Mouse (Mus musculus) liver, embryonic 14.5 days (tissue): ENCODE results near the gene Nipal3. TPM values are rescaled to one million over a fixed set of nuclear protein-coding genes. Genes with fewer than 3 reads are reported as not detected.

Source experiments
- ATAC-seq: fragments of 200-750 bp; cut with Nextera tagmentation; 2 replicates; pipeline ENCODE4 v1.8.0; 2017; ENCODE audit warnings: moderate number of reproducible peaks, mild to moderate bottlenecking, moderate library complexity; ENCODE audit not compliant: insufficient read depth
- DNase-seq, 3 experiments: peaks; one replicate each; pipeline ENCODE4 v3.0.0-alpha.2; 2012 to 2013; ENCODE audit warnings: low read depth in 3 of 3, low spot score in 3 of 3
- H3K27ac ChIP-seq: fragments of 300-500 bp; sonication (generic); 2 replicates; pipeline ENCODE4 v1.5.1; 2014; ENCODE audit warnings: moderate library complexity, mild to moderate bottlenecking, control low read depth, inconsistent platforms
- H3K27me3 ChIP-seq: fragments of 300-500 bp; sonication (generic); 2 replicates; pipeline ENCODE4 v1.6.1; 2014; ENCODE audit warnings: mild to moderate bottlenecking, low read length, moderate library complexity; ENCODE audit not compliant: control insufficient read depth, insufficient read depth
- H3K36me3 ChIP-seq: fragments of 300-500 bp; sonication (generic); replicated peaks from 2 replicates; pipeline ENCODE4 v1.6.1; 2014; ENCODE audit warnings: low read depth; ENCODE audit not compliant: control insufficient read depth, insufficient read depth
- H3K4me1 ChIP-seq, 2 experiments: fragments of 200-500 bp in 1 of 2; fragments of 300-500 bp in 1 of 2; sonication (generic) in 1 of 2; replicated peaks; 2 replicates each; pipeline ENCODE4 v1.6.1; 2012 to 2014; ENCODE audit warnings: antibody characterized with exemption in 1 of 2, inconsistent platforms in 1 of 2, low read length in 1 of 2; ENCODE audit not compliant: control insufficient read depth in 2 of 2, insufficient read depth in 2 of 2
- H3K4me2 ChIP-seq: fragments of 300-500 bp; sonication (generic); 2 replicates; pipeline ENCODE4 v1.6.1; 2014; ENCODE audit warnings: low read depth, mild to moderate bottlenecking, control low read depth, moderate library complexity
- H3K4me3 ChIP-seq, 2 experiments: fragments of 200-500 bp in 1 of 2; fragments of 300-500 bp in 1 of 2; sonication (generic) in 1 of 2; 2 replicates each; pipeline ENCODE4 v1.5.1; 2012 to 2014; ENCODE audit warnings: low read depth in 2 of 2, low read length in 2 of 2, mild to moderate bottlenecking in 2 of 2, control low read depth in 1 of 2, inconsistent platforms in 1 of 2, moderate library complexity in 1 of 2; ENCODE audit not compliant: insufficient read depth in 1 of 2
- H3K9ac ChIP-seq: fragments of 300-500 bp; sonication (generic); replicated peaks from 2 replicates; pipeline ENCODE4 v1.6.1; 2014; ENCODE audit warnings: mild to moderate bottlenecking, control low read depth, moderate library complexity
- H3K9me3 ChIP-seq: fragments of 300-500 bp; sonication (generic); 2 replicates; pipeline ENCODE4 v1.6.1; 2016; ENCODE audit warnings: low read length, mixed read lengths; ENCODE audit not compliant: control insufficient read depth
- CTCF ChIP-seq: IDR thresholded peaks from 2 replicates; pipeline ENCODE4 v1.5.1; 2016; ENCODE audit warnings: antibody characterized with exemption, low read depth, control low read depth
- EP300 ChIP-seq: IDR thresholded peaks from 2 replicates; pipeline ENCODE4 v1.6.1; 2016; ENCODE audit warnings: antibody characterized with exemption, low read depth
- WGBS: fragments of 180-500 bp; shearing (Covaris S2); extraction: QIAGEN DNeasy Blood & Tissue Kit; methylation state at CpG from one replicate; pipeline ENCODE4 v1.1.7; 2014; ENCODE audit not compliant: insufficient replicate concordance; 5-methylcytosine and 5-hydroxymethylcytosine counted together
- polyA plus RNA-seq, 2 experiments: library from polyadenylated mRNA; depleted of rRNA in 1 of 2; stranded (reverse) in 1 of 2; unstranded in 1 of 2; fragments of >200 nt; fragmentation: Nextera tagmentation in 1 of 2; extraction: Ambion mirVana in 1 of 2; gene quantifications; 2 replicates each; pipeline versions ENCODE4 v1.2.1 to v1.2.3; 2012 to 2014

Gene Nipal3
- polyA plus RNA-seq, 2 experiments, result 2.5 to 2.9 TPM

GRCm38 (mm10) chr4:135451360-135452015, 43.4 kb downstream of the Nipal3 start:
- Histone ChIP-seq H3K36me3 (no peaks in the 10 kb centered on the region), H3K9ac (no peak overlapping the region), H3K4me3 (no peak overlapping the region), H3K4me1 (no peaks in the 10 kb centered on the region), H3K27me3 (no peaks in the 10 kb centered on the region), H3K27ac (no peak overlapping the region), H3K4me2 (no peak overlapping the region), H3K9me3 (no peaks in the 10 kb centered on the region)
- ATAC-seq (no peak), DNase-seq (no peak)
- WGBS, result 57% methylated on average over 18 of the region's 18 CpGs
- TF ChIP-seq CTCF, result no peak
- TF ChIP-seq EP300, result no peak

GRCm38 (mm10) chr4:135442473-135442872, 52.4 kb downstream of the Nipal3 start:
- H3K36me3 ChIP-seq, result no peaks in the 10 kb centered on the region
- ATAC-seq (no peak), DNase-seq (no peak)
- peaks cover 9 to 25% of the 10 kb centered on the region in 2 experiments for H3K4me1 ChIP-seq
- no peaks in the 10 kb centered on the region for H3K9me3 ChIP-seq
- H3K9ac ChIP-seq, result no peak overlapping the region
- no peak for TF ChIP-seq CTCF
- TF ChIP-seq EP300, result no peak
- 29% methylated on average over 5 of the region's 5 CpGs for WGBS
- no peak overlapping the region for H3K4me3 ChIP-seq
- no peak overlapping the region for H3K4me2 ChIP-seq
- H3K27ac ChIP-seq, result no peak overlapping the region
- H3K27me3 ChIP-seq, result no peaks in the 10 kb centered on the region

- Histone ChIP-seq H3K36me3 (no peaks in the 10 kb centered on the region), H3K4me2 (peak overlapping the region; percentile 91), H3K4me1 (peaks cover 13 to 35% of the 10 kb centered on the region in 2 experiments), H3K27ac (peak overlapping the region; percentile 97), H3K4me3 (peak overlapping the region in 1 of 2 experiments; percentile 41; a peak in 1 of 4 replicates), H3K27me3 (no peaks in the 10 kb centered on the region), H3K9me3 (no peaks in the 10 kb centered on the region), H3K9ac (peak overlapping the region; percentile 71)
- peak; percentile 71 to 74 (median 73) for DNase-seq
- peak; percentile 78 for ATAC-seq
- WGBS, result 8% methylated on average over 9 of the region's 9 CpGs
- TF ChIP-seq EP300 (peak; percentile 89), CTCF (peak; percentile 89)
Observed at GRCm38 (mm10) chr4:135439904-135440522, 54.8 kb downstream of the Nipal3 start.

- Histone ChIP-seq H3K9ac (peak overlapping the region; percentile 71), H3K27me3 (no peaks in the 10 kb centered on the region), H3K4me2 (peak overlapping the region; percentile 91), H3K36me3 (no peaks in the 10 kb centered on the region), H3K27ac (peak overlapping the region; percentile 97), H3K4me3 (peak overlapping the region; percentile 41 to 46), H3K9me3 (no peaks in the 10 kb centered on the region), H3K4me1 (peaks cover 18 to 38% of the 10 kb centered on the region in 2 experiments)
- TF ChIP-seq CTCF, result no peak
- TF ChIP-seq EP300, result no peak; the same call in 1 of the 2 replicates
- 1% methylated on average over 15 of the region's 15 CpGs for WGBS
- ATAC-seq (peak; percentile 95), DNase-seq (peak; percentile 70 to 87 (median 72))
Observed at GRCm38 (mm10) chr4:135439188-135439647, 55.6 kb downstream of the Nipal3 start.

- ATAC-seq (no peak), DNase-seq (no peak)
- Histone ChIP-seq H3K27ac (no peak overlapping the region), H3K27me3 (no peaks in the 10 kb centered on the region), H3K4me2 (no peak overlapping the region), H3K9me3 (no peaks in the 10 kb centered on the region), H3K4me3 (no peak overlapping the region), H3K9ac (no peak overlapping the region), H3K36me3 (no peaks in the 10 kb centered on the region), H3K4me1 (peaks cover 18 to 36% of the 10 kb centered on the region in 2 experiments)
- TF ChIP-seq EP300 (no peak), CTCF (no peak)
Observed at GRCm38 (mm10) chr4:135437924-135438323, 56.9 kb downstream of the Nipal3 start.
